Mouse (Mus musculus): ENCODE measurements around the gene Rpl15. TPM values are rescaled to one million over a fixed set of nuclear protein-coding genes. Genes with fewer than 3 reads are reported as not detected.
"Not testable (repeated sequence)": the region's sequence is repeated elsewhere in the genome, so short reads cannot be mapped to it uniquely, and the experiment has no call there.

The Rpl15 gene
- total RNA-seq, 2 experiments from 2014 or later, result 519 to 581 TPM

DNA sequence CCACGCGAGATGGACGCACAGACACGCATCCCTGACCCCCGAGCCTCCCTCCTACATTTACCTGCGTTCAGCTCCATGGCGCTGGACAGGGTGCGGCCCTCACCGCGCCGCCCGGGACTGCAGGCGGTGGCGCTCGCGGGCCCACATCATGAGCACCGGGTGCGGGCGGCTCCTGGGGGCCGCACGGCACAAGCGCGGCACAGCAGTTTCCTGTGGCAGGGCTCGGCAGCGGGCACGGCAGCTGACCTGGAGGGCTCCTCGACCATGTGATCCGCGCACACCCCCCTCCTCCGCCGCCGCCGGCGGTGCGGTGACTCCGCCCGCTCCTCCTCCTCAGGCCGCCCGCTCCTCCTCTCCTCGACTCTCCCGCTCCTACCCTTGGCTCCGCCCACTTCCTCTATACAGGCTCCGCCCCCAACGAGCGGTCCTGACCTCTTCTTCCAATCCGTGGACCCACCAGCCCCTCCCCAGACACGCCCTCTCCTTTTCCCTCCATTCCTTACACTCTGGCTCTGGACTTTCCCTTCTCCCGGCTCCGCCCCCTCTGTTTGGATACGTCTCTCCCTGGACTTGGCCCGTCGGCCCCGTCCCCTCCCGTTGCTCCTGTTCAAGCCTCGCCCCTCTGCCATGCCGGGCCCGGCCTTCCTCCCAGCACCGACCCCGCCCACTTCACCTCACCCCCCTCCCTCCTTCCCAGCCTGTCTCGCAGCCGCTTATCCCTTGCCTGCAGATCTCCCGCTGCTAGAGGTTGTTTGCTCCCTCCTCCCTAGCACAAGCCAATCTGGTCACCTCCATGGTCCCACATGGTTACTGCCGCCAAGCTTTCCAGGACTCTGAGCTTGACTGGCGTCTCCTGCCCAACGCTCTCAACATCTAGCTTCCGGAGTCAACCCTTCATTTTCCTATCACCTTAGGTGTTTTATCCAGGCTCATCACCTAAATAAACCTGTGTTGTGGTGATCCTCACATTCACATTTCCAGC lies 32.1 kb downstream of the Rpl15 start, which contains the start of gene Nr1d2:
Gene Nr1d2 (minus strand): TSS at position 378 of the 982 bp plus-strand sequence.
- H3K4me3 ChIP-seq, result peak within 1 kb of the TSS; percentile 99
- peak within 1 kb of the TSS; percentile 100 for H3K27ac ChIP-seq
- peak; percentile 100 for DNase-seq
- intact Hi-C loops (cut with DNase I), result loop anchor here (5.0 kb wide), 1 partner anchor 33 kb away; the partner anchor contains the start of genes Nkiras1 and Rpl15
- no peak; the same call in 1 of the 2 replicates for TF ChIP-seq CTCF (IDR thresholded peaks at IDR 0.05)

GRCm38 (mm10) chr14:18238131-18238749 lies 33.0 kb downstream of the Rpl15 start:
- H3K4me3 ChIP-seq, result peak overlapping the region; percentile 99
- peak; percentile 99 for DNase-seq
- intact Hi-C loops (cut with DNase I), result loop anchor here (5.0 kb wide), 1 partner anchor 34 kb away; the partner anchor contains the start of genes Nkiras1 and Rpl15
- peak overlapping the region; percentile 100 for H3K27ac ChIP-seq
- TF ChIP-seq CTCF (IDR thresholded peaks at IDR 0.05), result no peak

DNA sequence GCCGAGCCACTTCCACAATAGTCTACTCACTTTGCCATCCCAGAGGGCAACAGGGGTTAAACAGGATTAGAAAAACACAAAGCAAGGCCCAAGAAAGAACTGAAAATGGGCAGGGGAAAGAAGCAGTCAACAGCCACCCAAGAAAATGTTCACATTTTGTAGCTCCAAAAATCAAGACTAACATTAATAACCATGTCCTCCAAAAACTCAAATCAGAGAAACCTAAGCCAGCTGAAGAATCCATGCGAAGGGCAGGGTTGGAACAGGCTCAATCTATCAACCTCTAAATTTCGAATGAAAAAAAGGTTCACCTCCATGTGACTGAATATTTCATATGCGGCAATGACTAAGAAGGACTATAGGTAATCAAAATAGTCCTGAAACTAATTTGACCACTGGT lies 33.8 kb downstream of the Rpl15 start:
- intact Hi-C loops (cut with DNase I), result loop anchor here (5.0 kb wide), 1 partner anchor 35 kb away; the partner anchor contains the start of genes Nkiras1 and Rpl15
- TF ChIP-seq CTCF (IDR thresholded peaks at IDR 0.05), result no peak
- H3K27ac ChIP-seq, result peak overlapping the region; percentile 100

GRCm38 (mm10) chr14:18236496-18237235 lies 34.5 kb downstream of the Rpl15 start:
- Histone ChIP-seq H3K27ac (peak overlapping the region; percentile 100), H3K4me3 (peak overlapping the region; percentile 99)
- DNase-seq, result not testable (repeated sequence)
- intact Hi-C loops (cut with DNase I), result loop anchor here (5.0 kb wide), 1 partner anchor 36 kb away; the partner anchor contains the start of genes Nkiras1 and Rpl15

More for the DNA sequence above, 33.8 kb downstream of the Rpl15 start:
- H3K4me3 ChIP-seq, result peak overlapping the region; percentile 99
- DNase-seq, result no peak

DNA sequence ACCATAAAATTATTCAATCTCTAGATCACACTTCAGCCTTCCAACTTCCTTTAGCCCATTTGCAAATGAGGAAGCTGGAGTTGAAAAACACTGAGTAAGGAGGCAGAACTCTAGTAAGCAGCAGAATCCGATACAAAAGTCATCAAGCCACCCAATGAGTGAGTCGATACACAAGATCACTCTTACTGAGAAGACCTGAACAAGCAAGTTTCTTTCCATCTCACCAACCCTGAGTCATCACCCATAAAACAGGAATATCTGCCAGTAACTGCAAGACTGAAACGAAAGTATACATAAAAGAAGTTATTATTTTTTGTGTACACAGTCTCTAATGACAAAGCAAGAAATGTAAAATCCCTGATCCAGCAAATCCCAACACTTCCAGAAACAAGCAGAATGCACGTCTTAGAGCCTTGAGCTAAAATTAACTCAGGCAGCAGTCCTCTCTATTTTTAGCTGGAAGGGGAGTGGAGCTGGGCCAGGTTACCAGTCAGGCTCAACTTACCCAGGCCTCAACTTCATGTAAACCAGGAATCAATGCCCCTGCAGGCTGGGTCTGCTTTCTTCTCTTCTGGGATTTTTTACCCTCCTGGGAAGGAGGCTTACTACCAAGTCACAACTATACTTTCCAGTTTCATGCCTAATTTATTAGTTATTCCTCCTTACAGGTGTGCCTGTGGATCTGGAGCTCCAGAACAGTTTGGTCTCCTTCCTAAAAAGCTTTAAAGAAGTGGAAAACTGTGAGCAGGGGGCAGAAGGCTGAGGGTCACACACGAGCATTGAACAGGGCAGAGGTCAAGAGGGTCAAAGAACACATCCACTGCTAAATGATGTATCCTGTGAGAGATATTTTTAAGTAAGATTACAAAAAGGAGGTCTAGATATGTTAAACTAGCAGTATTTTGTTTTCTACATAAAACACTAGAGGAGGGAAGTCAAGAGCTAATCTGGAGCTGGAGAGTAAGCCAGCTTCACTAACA lies 36.9 kb downstream of the Rpl15 start:
- H3K4me3 ChIP-seq, result peak overlapping the region; percentile 65
- TF ChIP-seq CTCF (IDR thresholded peaks at IDR 0.05), result no peak
- H3K27ac ChIP-seq, result peak overlapping the region; percentile 100
- DNase-seq, result peak; percentile 79
- intact Hi-C loops (cut with DNase I), result no loop called here

DNA sequence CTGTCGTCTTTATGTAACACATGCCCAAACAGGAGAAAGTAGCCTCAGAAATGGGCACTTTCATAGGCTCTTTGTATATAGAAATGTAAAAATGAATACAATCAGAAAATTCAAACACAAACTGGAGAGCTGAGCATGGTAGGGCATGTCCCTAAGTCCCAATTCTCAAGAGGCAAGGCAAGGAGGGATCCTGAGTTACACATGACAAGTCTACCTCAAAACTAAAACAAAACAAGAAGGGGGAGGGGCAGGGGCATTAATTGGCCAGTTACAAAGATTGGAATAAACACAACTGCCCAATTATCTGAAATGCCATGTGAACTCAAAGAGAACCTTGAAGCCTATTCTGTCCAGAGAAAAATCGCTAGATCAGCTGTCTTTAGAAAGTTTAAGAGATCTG lies 38.1 kb downstream of the Rpl15 start:
- intact Hi-C loops (cut with DNase I), result no loop called here
- no peak for DNase-seq
- Histone ChIP-seq H3K27ac (peak overlapping the region; percentile 100), H3K4me3 (peak overlapping the region; percentile 65)
- TF ChIP-seq CTCF (IDR thresholded peaks at IDR 0.05), result no peak

- Histone ChIP-seq H3K27ac (peak overlapping the region; percentile 100; the same call in 1 of the 2 replicates), H3K4me3 (peak overlapping the region; percentile 65; the same call in 1 of the 2 replicates)
- DNase-seq; intact Hi-C loops (cut with DNase I): not testable (repeated sequence)
These were observed 39.3 kb downstream of the Rpl15 start for GRCm38 (mm10) chr14:18231866-18232265.

DNA sequence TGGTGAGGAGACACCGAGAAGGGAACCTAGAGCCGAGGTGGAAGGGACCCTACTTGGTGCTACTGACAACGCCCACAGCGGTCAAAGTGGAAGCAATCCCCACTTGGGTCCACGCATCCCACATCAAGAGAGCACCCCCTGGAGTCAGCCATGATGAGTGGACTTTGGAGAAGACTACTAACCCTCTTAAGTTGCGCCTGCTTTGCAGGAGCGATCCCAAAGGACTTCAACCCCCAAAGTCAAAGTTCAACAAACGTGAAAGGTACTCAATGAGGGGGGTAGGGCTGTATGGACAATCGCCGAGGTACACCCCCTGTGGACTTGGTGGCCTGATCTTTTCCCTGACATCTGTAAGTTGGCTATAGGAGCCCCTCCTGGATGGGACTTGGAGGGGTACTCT lies 41.4 kb downstream of the Rpl15 start:
- DNase-seq; H3K27ac ChIP-seq; intact Hi-C loops (cut with DNase I); H3K4me3 ChIP-seq: not testable (repeated sequence)

- Histone ChIP-seq H3K27ac (peak overlapping the region; percentile 68), H3K4me3 (peak overlapping the region; percentile 49)
- intact Hi-C loops (cut with DNase I), result not testable (repeated sequence)
- peak; percentile 35 for DNase-seq
These were observed 45.0 kb downstream of the Rpl15 start for GRCm38 (mm10) chr14:18226181-18226580.

DNA sequence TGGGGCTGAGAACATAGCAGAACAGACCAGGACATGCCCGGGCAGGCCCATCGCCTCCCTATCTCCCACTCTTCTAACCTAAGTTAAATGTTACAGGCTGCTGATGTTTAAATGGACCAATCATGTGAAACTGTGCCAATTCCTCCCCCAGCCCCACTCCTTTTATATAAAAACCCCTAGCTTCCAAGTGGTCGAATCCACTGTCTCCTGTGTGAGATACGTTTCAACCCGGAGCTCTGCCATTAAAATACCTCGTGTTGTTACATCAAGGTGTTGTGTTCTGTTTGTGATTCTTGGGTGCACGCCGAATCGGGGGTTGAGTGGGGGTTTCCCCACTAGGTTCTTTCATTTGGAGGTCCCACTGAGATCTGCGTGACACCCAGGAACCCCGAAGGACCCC lies 45.8 kb downstream of the Rpl15 start:
- H3K4me3 ChIP-seq; intact Hi-C loops (cut with DNase I); DNase-seq: not testable (repeated sequence)
- peak overlapping the region; percentile 54 for H3K27ac ChIP-seq

GRCm38 (mm10) chr14:18221977-18222376 lies 49.2 kb downstream of the Rpl15 start:
- DNase-seq, result no peak
- no peak for TF ChIP-seq CTCF (IDR thresholded peaks at IDR 0.05)
- intact Hi-C loops (cut with DNase I), result no loop called here
- H3K27ac ChIP-seq, result peak overlapping the region; percentile 32; the same call in 1 of the 2 replicates
- no peak overlapping the region for H3K4me3 ChIP-seq

Other genes starting within 250 kb of the Rpl15 start
- gene Nr1d2, start 32.3 kb downstream of the Rpl15 start, total RNA-seq (2021), result 10 to 100 TPM; 49.9 to 91.6 TPM
- 10 to 100 TPM; 30.1 to 44.9 TPM for gene Nkiras1, start 255 bp downstream of the Rpl15 start, total RNA-seq (2021)
- gene Ube2e1, start 60.5 kb upstream of the Rpl15 start, total RNA-seq (2021), result 10 to 100 TPM; 86.5 to 95.5 TPM

All from gastrocnemius, adult 2 months (tissue).